Mouse (Mus musculus): ENCODE data around the gene Frmd6. TPM values are rescaled to one million over a fixed set of nuclear protein-coding genes. Genes with fewer than 3 reads are reported as not detected.

Gene Frmd6
- polyA plus RNA-seq, 1 experiment = 49.7 TPM

GRCm38 (mm10) chr12:70896068-70896467 lies 70.8 kb downstream of the Frmd6 start:
- DNase-seq (ENCODE audit: low spot score) = no peak

GRCm38 (mm10) chr12:70897434-70897833 lies 72.1 kb downstream of the Frmd6 start:
- DNase-seq (ENCODE audit: low spot score) = no peak

GRCm38 (mm10) chr12:70898450-70898849 lies 73.1 kb downstream of the Frmd6 start:
- DNase-seq (ENCODE audit: low spot score) = no peak

DNA sequence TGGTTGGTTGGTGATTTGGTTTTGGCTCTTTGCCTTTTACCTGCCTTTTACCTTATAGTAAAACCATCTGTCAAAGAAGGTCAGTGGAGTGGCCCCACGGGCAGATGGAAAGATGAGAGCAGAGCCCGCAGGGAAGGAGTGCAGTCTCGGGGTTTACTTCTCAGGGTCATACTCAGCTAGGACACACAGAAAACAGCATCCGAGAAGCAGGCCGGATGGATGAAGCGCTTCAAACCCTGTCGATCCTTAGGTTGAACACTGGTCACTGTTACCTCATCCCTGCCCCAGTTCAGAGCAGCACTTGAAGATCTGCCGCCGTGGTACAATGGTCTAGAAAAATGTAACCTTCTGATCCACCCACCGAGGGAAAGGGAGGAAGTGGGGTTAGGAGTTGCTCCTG lies 79.2 kb downstream of the Frmd6 start:
- no peak for DNase-seq (ENCODE audit: low spot score)

DNA sequence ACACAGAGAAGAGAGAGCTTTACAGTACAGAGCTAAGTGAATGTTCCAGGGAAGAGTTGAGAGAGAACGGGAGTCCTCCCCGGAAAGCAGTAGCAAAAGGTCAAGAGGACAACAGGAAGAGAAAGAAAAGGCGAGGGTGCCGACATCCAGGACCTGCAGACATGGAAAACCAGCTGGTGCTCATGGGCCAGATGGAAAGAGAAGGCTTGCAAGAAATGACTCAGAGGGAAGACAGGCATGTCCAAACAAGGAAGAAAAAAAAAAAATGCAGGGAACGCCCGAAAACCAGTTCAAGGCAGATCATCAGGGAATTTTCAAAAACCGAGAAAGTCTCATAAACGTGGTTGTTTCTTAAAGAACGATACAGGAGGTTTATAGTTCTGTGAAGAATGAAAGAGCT lies 81.6 kb downstream of the Frmd6 start:
- no peak for DNase-seq (ENCODE audit: low spot score)

- no peak for DNase-seq (ENCODE audit: low spot score)
Measured at GRCm38 (mm10) chr12:70907651-70908050, 82.3 kb downstream of the Frmd6 start.

- DNase-seq (ENCODE audit: low spot score) = no peak
Measured at GRCm38 (mm10) chr12:70908076-70908475, 82.8 kb downstream of the Frmd6 start.

DNA sequence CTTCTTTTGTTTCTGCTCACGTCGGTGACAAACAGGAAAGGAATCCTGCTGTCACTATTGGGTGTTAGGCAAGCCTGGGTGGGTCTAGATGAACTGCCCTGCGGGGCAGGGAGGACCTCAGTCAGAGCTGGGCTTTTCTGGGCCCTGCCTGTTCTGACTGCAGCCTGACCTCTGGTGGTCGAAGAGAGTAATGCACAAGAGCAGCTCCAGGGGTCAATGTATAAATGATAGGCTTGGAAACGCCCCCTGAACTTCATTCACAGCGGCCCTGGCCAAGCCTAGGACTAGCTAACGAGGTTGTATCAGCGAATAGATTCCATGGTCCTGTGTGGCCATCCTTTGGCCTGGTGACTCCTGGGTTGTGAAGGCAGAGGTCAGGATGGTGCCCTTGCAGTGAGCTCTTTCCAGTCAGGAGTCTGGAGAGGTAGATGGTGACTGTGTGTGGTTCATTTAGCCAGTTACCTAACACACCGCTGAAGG lies 85.0 kb downstream of the Frmd6 start:
- peak; percentile 65 for DNase-seq (ENCODE audit: low spot score)

DNA sequence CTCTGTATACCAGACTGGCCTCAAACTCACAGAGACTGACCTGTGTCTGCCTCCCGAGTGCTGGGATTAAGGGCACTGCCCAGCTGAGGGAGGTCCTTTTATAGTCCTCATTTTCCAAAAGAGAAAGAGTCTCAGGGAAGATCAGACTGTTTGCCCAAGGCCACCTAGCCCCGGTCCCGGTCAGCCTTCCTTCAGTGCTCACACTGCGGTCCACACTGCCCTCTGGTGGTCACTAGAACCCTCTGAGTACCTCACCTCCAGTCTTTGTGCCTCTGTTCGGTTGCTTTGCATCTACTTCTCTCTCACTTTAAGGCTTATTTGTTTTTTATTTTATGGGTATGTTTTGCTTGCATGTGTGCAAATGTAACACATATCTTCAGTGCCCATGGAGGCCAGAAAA lies 85.7 kb downstream of the Frmd6 start:
- DNase-seq (ENCODE audit: low spot score) = peak; percentile 62

DNA sequence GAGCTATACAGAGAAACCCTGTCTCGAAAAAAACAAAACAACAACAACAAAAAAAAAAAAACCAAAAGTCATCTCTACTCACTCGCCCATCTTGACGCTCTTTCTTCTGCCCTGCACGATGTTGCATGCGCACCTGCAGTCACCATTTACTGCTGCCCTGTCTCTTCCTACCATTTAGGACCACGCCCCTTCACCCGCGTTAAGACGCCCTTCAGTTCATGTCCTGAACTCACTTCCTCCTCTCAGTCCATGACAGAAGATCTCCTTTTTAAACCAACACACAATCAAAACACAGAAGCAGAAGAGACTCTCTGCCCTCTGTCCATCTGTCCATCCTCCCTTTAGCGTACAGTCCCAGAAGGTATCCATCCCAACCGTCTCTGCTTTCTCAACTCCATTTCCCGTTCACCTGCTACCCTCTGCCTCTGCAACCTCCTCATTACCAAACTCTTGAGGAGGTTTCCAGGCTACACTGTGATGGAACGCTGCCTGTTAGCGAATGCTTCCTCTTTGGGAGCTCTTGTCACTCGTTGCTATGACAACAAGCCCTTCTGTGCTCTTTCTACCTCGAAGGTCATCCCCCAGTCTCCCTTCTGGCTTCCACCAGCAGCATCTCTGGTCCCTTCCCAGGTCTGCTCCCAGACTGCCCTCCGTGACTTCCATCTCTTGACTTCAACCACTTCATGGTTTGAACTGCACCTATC lies 86.5 kb downstream of the Frmd6 start:
- DNase-seq (ENCODE audit: low spot score) = no peak

- peak; percentile 71 for DNase-seq (ENCODE audit: low spot score)
Measured at GRCm38 (mm10) chr12:70913429-70913828, 88.1 kb downstream of the Frmd6 start.

GRCm38 (mm10) chr12:70914387-70914786 lies 89.1 kb downstream of the Frmd6 start:
- no peak for DNase-seq (ENCODE audit: low spot score)

DNA sequence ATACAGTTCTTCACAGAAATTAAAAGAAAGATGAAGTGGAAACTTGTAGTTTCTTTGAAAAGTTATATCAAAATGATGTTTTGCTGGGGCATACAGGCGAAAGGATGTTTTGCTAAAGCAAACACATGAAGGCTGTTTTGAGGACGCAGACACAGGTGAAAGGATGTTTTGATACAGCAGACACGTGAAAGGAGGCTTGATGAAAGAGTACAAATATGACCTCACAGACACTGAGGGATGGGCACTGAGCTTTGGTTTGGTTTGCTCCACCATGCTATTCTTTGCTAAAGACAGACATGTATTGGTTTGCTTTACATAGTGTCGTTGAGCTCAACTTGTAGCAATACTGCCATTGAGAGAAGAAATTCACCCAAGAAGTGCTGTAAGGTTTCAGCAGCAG lies 104.5 kb downstream of the Frmd6 start:
- DNase-seq (ENCODE audit: low spot score) = no peak

DNA sequence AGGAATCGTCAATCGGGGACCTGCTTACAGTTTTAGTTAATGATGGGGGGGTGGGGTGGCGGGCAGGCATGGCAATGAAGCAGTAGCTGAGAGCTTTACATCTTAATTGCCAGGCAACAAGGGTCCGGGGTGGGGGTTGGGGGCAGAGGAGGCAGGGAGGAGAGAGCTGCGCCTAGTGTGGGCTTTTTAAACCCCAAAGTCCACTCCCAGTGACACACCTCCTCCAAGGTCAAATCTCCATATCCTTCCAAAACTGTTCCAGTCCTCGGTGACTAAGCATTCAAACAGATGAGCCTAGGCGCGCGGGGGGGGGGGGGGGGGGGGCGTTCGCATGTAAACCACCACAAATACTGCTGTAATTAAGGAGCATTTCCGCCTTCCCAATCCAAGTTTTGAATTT lies 111.8 kb downstream of the Frmd6 start:
- DNase-seq (ENCODE audit: low spot score) = no peak

DNA sequence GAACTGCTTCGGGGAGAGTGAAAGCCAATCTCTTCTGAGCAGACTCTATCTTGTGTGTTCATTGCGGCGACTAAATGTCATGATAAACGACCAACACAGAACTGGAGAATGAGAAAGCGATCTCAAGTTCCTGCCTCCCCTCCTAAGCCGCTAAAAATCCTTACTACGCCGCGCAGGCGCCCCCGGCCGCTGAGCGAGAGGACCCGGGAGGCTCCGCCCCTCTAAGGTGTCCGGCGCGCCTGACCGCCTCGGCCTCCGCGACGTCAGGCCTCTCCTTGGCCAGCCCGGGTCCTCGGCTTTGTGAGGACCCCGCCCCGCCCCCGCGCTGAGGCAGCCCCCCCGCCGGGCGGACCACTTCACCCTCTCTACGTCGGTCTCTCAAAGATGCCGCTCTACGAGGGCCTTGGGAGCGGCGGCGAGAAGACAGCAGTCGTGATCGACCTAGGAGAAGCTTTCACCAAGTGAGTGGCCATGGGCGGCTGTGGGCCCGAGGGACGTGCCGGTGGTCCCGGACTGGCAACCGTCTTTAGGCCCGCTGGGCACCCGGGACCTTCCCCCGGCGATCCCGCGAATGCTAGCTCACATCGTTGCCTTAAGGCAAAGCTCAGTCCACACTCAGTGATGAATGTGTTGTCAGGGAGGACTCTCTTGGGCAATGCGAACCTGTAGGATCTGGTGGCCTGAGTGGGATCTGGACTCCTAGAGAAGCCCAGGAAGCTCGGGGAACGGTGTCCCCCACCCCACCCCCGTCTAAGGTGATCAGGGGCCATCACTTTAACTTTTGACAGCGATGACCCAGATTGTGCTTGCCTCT lies 112.5 kb downstream of the Frmd6 start, which contains the start of gene Actr10:
Gene Actr10 (plus strand): TSS at position 287 of the 814 bp plus-strand sequence.
- DNase-seq (ENCODE audit: low spot score) = peak; percentile 89

DNA sequence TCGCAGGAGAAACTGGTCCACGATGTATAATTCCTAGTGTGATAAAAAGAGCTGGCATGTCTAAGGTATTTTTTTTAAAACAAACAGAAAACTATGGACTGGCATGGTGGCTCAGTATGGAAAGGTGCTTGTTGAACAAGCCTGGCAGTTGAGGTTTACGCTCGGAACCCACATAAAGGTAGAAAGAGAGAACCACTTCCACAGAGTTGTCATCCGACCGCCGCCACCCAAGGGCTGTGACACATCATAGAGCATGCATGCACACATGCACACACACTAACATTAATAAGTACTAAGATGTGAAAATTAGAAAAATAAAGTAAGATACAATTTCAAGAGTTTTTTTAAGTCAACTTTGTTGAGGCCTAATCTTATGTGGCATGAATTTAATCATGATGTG lies 115.5 kb downstream of the Frmd6 start:
- no peak for DNase-seq (ENCODE audit: low spot score)

DNA sequence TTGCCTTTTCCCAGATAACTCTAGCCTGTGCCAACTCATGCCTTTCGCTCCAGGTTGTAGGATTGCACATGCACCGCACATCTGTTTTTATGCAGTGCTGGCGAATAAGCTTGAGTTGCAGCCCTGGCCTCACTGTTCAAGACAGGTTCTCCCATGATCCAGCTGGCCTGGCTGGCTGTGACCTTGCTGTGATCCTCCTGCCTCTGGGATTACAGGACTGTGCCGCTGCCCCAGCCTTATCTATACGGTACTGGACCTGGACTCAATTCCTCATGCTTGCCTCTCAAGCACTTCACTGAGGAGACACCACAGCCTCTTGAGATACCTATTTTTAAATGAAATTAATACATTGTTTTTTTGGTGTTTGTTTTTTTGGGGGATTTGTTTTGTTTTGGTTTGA lies 118.9 kb downstream of the Frmd6 start:
- DNase-seq (ENCODE audit: low spot score) = no peak

DNA sequence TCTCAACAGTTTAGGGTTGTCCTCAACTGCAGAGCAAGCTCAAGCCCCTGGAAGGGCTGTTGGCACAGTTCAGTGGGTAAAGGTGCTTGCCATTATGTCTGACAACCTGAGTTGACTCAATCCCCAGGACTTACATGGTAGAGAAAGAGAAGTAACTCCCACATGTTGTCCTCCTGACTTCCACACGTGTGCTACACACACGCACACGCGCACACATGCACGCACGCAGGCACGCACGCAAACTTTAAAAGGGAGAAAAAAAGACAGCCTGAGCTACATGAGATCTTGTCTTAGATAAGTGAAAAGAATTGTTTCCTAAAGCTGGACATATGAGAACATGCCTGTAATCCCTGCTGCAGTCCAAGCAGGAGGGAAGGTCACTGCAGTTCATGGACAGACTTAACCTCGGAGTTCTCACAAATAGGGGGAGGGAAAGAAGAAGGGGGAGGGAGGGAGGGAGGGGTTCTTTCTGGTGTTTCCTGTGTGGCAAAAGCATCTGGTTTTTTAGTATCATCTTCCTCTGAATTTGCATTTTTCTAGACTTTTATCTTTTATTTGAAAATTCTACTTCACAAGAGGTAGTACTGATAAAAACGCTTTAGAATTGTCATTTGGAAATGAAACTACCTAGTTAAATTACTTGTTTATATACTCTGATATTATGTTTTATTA lies 121.4 kb downstream of the Frmd6 start:
- DNase-seq (ENCODE audit: low spot score) = no peak
